Mouse (Mus musculus) CH12.LX (cell line): ENCODE results near the gene Emc4. TPM values are rescaled to one million over a fixed set of nuclear protein-coding genes. Genes with fewer than 3 reads are reported as not detected.

Experiments
- DNase-seq: peaks from one replicate; pipeline ENCODE4 v3.0.0-alpha.2; 2013; ENCODE audit errors: extremely low read depth
- H3K27ac ChIP-seq: 2 replicates; pipeline ENCODE4 v1.5.1; 2012; ENCODE audit warnings: low read depth, mild to moderate bottlenecking, control low read depth, moderate library complexity; ENCODE audit not compliant: insufficient read depth
- H3K27me3 ChIP-seq: replicated peaks from 2 replicates; pipeline ENCODE3; 2012; ENCODE audit warnings: inconsistent platforms
- H3K36me3 ChIP-seq, 2 experiments: replicated peaks in 1 of 2; 2 replicates each; pipeline versions ENCODE3 to v1.6.1; 2012; ENCODE audit warnings: inconsistent platforms in 1 of 2, low read length in 1 of 2, mild to moderate bottlenecking in 1 of 2, mixed read lengths in 1 of 2, moderate library complexity in 1 of 2; ENCODE audit not compliant: control insufficient read depth in 1 of 2, insufficient read depth in 1 of 2
- H3K4me1 ChIP-seq, 2 experiments: 2 replicates each; pipeline ENCODE4 v1.6.1; 2012; ENCODE audit warnings: inconsistent platforms in 1 of 2, moderate library complexity in 1 of 2; ENCODE audit not compliant: insufficient read depth in 2 of 2, control insufficient read depth in 1 of 2
- H3K4me2 ChIP-seq: 2 replicates; pipeline ENCODE4 v1.6.1; 2012; ENCODE audit warnings: low read depth, mild to moderate bottlenecking, control low read depth; ENCODE audit not compliant: poor library complexity, insufficient read depth, severe bottlenecking
- H3K4me3 ChIP-seq, 3 experiments: fragments of 150-350 bp in 1 of 3; sonication (generic) in 1 of 3; replicated peaks in 1 of 3; 2 replicates each; pipeline versions ENCODE3 to v1.5.1; 2011 to 2012; ENCODE audit warnings: low read depth in 2 of 3, low read length in 2 of 3, mild to moderate bottlenecking in 2 of 3, moderate library complexity in 2 of 3, control low read depth in 1 of 3, improper control_type of control experiment in 1 of 3, inconsistent platforms in 1 of 3, mixed read lengths in 1 of 3; ENCODE audit not compliant: poor library complexity in 1 of 3
- H3K79me2 ChIP-seq: replicated peaks from 2 replicates; pipeline ENCODE4 v1.6.1; 2012; ENCODE audit warnings: mild to moderate bottlenecking, moderate library complexity; ENCODE audit not compliant: control insufficient read depth, poor library complexity, insufficient read depth, severe bottlenecking; ENCODE audit errors: extremely low read depth
- H3K9ac ChIP-seq: 2 replicates; pipeline ENCODE4 v1.6.1; 2012; ENCODE audit warnings: low read depth, mild to moderate bottlenecking, control low read depth, moderate library complexity; ENCODE audit not compliant: insufficient read depth
- H3K9me3 ChIP-seq: replicated peaks from 2 replicates; pipeline ENCODE3; 2012; ENCODE audit warnings: low read length, inconsistent platforms, mixed read lengths
- CHD2 ChIP-seq: IDR thresholded peaks from 2 replicates; pipeline ENCODE4 v1.6.1; 2011; ENCODE audit warnings: low read length, improper control_type of control experiment
- CTCF ChIP-seq, 2 experiments: IDR thresholded peaks in 1 of 2; conservative IDR thresholded peaks in 1 of 2; 2 replicates each; pipeline ENCODE4 v1.5.1; 2011 to 2012; ENCODE audit warnings: low read depth in 2 of 2, low read length in 2 of 2, improper control_type of control experiment in 1 of 2, inconsistent platforms in 1 of 2, mild to moderate bottlenecking in 1 of 2, moderate library complexity in 1 of 2
- ELF1 ChIP-seq: IDR thresholded peaks from 2 replicates; pipeline ENCODE4 v1.6.1; 2014; ENCODE audit warnings: low read depth, mild to moderate bottlenecking, inconsistent platforms, low read length, improper control_type of control experiment
- EP300 ChIP-seq: IDR thresholded peaks from 2 replicates; pipeline ENCODE4 v1.6.1; 2011; ENCODE audit warnings: low read length, improper control_type of control experiment
- GABPA ChIP-seq: IDR thresholded peaks from 2 replicates; pipeline ENCODE4 v1.6.1; 2012; ENCODE audit warnings: low read depth, low read length, improper control_type of control experiment, inconsistent platforms; ENCODE audit not compliant: insufficient replicate concordance
- HCFC1 ChIP-seq: IDR thresholded peaks from 2 replicates; pipeline ENCODE4 v1.6.1; 2012; ENCODE audit warnings: low read depth, mild to moderate bottlenecking, inconsistent platforms, low read length, improper control_type of control experiment
- IRF4 ChIP-seq: IDR thresholded peaks from 2 replicates; pipeline ENCODE4 v1.6.1; 2014; ENCODE audit warnings: low read depth, mild to moderate bottlenecking, inconsistent platforms, low read length, improper control_type of control experiment
- JUN ChIP-seq: IDR thresholded peaks from 2 replicates; pipeline ENCODE4 v1.6.1; 2011; ENCODE audit warnings: low read depth, mild to moderate bottlenecking, low read length, improper control_type of control experiment, moderate library complexity; ENCODE audit not compliant: insufficient read depth
- JUND ChIP-seq: conservative IDR thresholded peaks from 2 replicates; pipeline ENCODE4 v1.6.1; 2011; ENCODE audit warnings: low read depth, low read length, improper control_type of control experiment
- KAT2A ChIP-seq: IDR thresholded peaks from 2 replicates; pipeline ENCODE4 v1.6.1; 2012; ENCODE audit warnings: low read length, improper control_type of control experiment, inconsistent platforms; ENCODE audit not compliant: insufficient replicate concordance
- MAZ ChIP-seq: IDR thresholded peaks from 2 replicates; pipeline ENCODE4 v1.6.1; 2012; ENCODE audit warnings: low read depth, mild to moderate bottlenecking, inconsistent platforms, low read length, improper control_type of control experiment, moderate library complexity
- MEF2A ChIP-seq: IDR thresholded peaks from 2 replicates; pipeline ENCODE4 v1.6.1; 2014; ENCODE audit warnings: low read depth, mild to moderate bottlenecking, inconsistent platforms, low read length, improper control_type of control experiment, borderline replicate concordance
- MYC ChIP-seq: IDR thresholded peaks from 2 replicates; pipeline ENCODE4 v1.6.1; 2011; ENCODE audit warnings: low read depth, mild to moderate bottlenecking, improper control_type of control experiment, low read length
- NRF1 ChIP-seq: IDR thresholded peaks from 2 replicates; pipeline ENCODE4 v1.6.1; 2014; ENCODE audit warnings: low read depth, mild to moderate bottlenecking, inconsistent platforms, low read length, improper control_type of control experiment, moderate library complexity
- PAX5 ChIP-seq: IDR thresholded peaks from 2 replicates; pipeline ENCODE4 v1.6.1; 2012; ENCODE audit warnings: low read length, inconsistent platforms, mixed read lengths
- POLR2A ChIP-seq: IDR thresholded peaks from 2 replicates; pipeline ENCODE4 v1.6.1; 2011; ENCODE audit warnings: low read depth, mild to moderate bottlenecking, improper control_type of control experiment, low read length
- POLR2AphosphoS2 ChIP-seq: IDR thresholded peaks from 2 replicates; pipeline ENCODE4 v1.6.1; 2011; ENCODE audit warnings: low read depth, low read length, improper control_type of control experiment
- RCOR1 ChIP-seq: conservative IDR thresholded peaks from 2 replicates; pipeline ENCODE4 v1.6.1; 2012; ENCODE audit warnings: low read depth, mild to moderate bottlenecking, inconsistent platforms, low read length, improper control_type of control experiment
- TCF12 ChIP-seq: IDR thresholded peaks from 2 replicates; pipeline ENCODE4 v1.6.1; 2014; ENCODE audit warnings: low read depth, mild to moderate bottlenecking, inconsistent platforms, low read length, improper control_type of control experiment
- USF1 ChIP-seq: IDR thresholded peaks from 2 replicates; pipeline ENCODE4 v1.6.1; 2014; ENCODE audit warnings: low read depth, mild to moderate bottlenecking, inconsistent platforms, low read length, improper control_type of control experiment
- USF2 ChIP-seq: conservative IDR thresholded peaks from 2 replicates; pipeline ENCODE4 v1.6.1; 2011; ENCODE audit warnings: low read depth, low read length, improper control_type of control experiment
- ZC3H11A ChIP-seq: IDR thresholded peaks from 2 replicates; pipeline ENCODE4 v1.6.1; 2012; ENCODE audit warnings: low read depth, mild to moderate bottlenecking, inconsistent platforms, low read length, improper control_type of control experiment
- ZKSCAN1 ChIP-seq: IDR thresholded peaks from 2 replicates; pipeline ENCODE4 v1.6.1; 2012; ENCODE audit warnings: low read depth, inconsistent platforms, low read length, improper control_type of control experiment, borderline replicate concordance
- dilution Hi-C: fragments of 300-500 bp; cut with MboI; formaldehyde crosslinking; loops from 2 replicates; pipeline ENCODE4 v1.14.3; 2020; ENCODE audit warnings: low sequenced_read_pairs; ENCODE audit not compliant: extremely low pct_unique_long_range_greater_than_20kb, extremely low pct_ligation_motif_present
- in situ Hi-C: fragments of 300-500 bp; cut with MboI; formaldehyde crosslinking; loops from 3 replicates; pipeline ENCODE4 v1.14.3; 2019; ENCODE audit warnings: low sequenced_read_pairs, low pct_ligation_motif_present, low pct_unique_long_range_greater_than_20kb, mixed read lengths
- polyA plus RNA-seq: library from polyadenylated mRNA; unstranded; fragments of >175 nt; gene quantifications from 2 replicates; pipeline ENCODE4 v1.2.1, GENCODE M21; 2012; ENCODE audit warnings: low read depth; ENCODE audit not compliant: insufficient read length
- total RNA-seq, 2 experiments: library from RNA; depleted of rRNA; stranded (reverse); fragments of 300-350 nt in 1 of 2; fragments of >200 nt in 1 of 2; gene quantifications; 2 replicates each; pipeline ENCODE4 v1.2.3; 2012 to 2014

Gene Emc4
- total and polyA plus RNA-seq, 3 experiments: 86.8 to 125 (median 108) TPM

DNA sequence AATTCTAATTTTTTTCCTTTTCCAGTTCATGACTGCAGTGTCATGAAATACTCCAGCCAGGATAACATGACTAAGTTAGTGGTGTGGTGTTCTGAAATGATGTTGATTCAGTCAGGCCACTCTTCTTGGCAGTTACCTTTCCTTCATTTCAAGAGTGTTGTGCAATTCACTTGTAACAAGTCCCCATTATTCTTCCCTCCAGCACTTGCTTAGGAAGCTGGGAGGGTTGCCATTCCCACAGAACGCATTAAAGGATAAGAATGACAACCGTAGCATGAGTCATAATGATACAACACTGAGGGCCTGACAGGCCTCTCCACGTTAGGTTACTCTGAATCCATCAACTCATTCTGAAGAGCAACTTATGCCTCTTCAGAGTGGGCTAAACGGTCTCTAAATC, 5.3 kb upstream of the Emc4 start:
- DNase-seq: no peak
- Histone ChIP-seq H3K9ac (no peak overlapping the region), H3K4me3 (no peak overlapping the region)

DNA sequence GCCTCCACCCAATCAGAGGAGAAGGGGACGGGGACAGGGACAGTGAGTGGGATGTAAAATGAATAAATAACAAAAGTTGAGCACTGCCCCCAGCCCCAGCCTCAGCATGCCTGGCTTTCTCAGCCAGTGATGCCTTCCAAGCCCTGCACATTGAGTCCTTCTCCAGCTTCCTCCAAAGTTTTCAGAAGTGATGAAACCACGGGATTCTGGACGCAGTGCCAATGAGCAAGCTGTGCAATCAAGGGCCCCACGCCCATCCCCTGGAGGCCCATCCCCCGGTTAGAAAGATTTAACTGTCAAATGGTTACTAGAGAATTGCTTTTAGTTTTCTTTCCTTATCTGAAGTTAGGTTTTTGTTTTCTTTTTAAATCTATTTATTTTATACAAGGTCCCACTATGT, 2.1 kb upstream of the Emc4 start:
- Histone ChIP-seq H3K9me3 (no peaks in the 10 kb centered on the region), H3K27ac (no peak overlapping the region), H3K36me3 (peaks cover 0 to 15% of the 10 kb centered on the region in 2 experiments), H3K27me3 (peaks cover 2% of the 10 kb centered on the region), H3K79me2 (peaks cover 17% of the 10 kb centered on the region), H3K4me2 (no peak overlapping the region), H3K9ac (no peak overlapping the region), H3K4me3 (no peak overlapping the region), H3K4me1 (peaks cover 0 to 20% of the 10 kb centered on the region in 2 experiments; a peak in 2 of 4 replicates)
- in situ Hi-C loops: loop anchor here (10.0 kb wide), 2 partner anchors 85 to 105 kb away; partner anchors contain the start of genes Emc7, Gm21985, Nop10 and Slc12a6
- dilution Hi-C loops: no loop called here
- no peak for DNase-seq
- TF ChIP-seq CTCF (conservative IDR thresholded peaks at IDR 0.05 in 1 of 2, IDR thresholded peaks at IDR 0.05 in 1 of 2; ENCODE audit: low read depth in 2 of 2, low read length in 2 of 2) (no peak), TCF12 (no peak), RCOR1 (no peak), CHD2 (no peak), MAZ (no peak), KAT2A (no peak), ZKSCAN1 (no peak), MYC (no peak), POLR2A (no peak), USF2 (no peak), JUN (no peak)

More for the DNA sequence above, 5.3 kb upstream of the Emc4 start:
- Histone ChIP-seq H3K9me3 (no peaks in the 10 kb centered on the region), H3K27ac (no peak overlapping the region), H3K79me2 (no peaks in the 10 kb centered on the region), H3K4me2 (no peak overlapping the region), H3K4me1 (peaks cover 0 to 15% of the 10 kb centered on the region in 2 experiments; a peak in 2 of 4 replicates), H3K36me3 (peaks cover 0 to 6% of the 10 kb centered on the region in 2 experiments), H3K27me3 (peaks cover 4% of the 10 kb centered on the region)
- no peak for TF ChIP-seq ZC3H11A
- TF ChIP-seq USF1: no peak
- no peak for TF ChIP-seq JUN
- no peak for TF ChIP-seq JUND
- TF ChIP-seq GABPA: no peak
- TF ChIP-seq EP300: no peak
- no peak for TF ChIP-seq KAT2A
- no peak for TF ChIP-seq POLR2AphosphoS2
- no peak for TF ChIP-seq ELF1
- no peak for TF ChIP-seq PAX5
- TF ChIP-seq NRF1: no peak
- no peak for TF ChIP-seq MEF2A
- no peak for TF ChIP-seq TCF12
- TF ChIP-seq USF2: no peak
- no peak for TF ChIP-seq RCOR1
- no peak for TF ChIP-seq HCFC1
- no peak for TF ChIP-seq MAZ
- TF ChIP-seq MYC: no peak
- TF ChIP-seq IRF4: no peak
- in situ Hi-C loops: loop anchor here (10.0 kb wide), 1 partner anchor 82 kb away; the partner anchor contains the start of gene Emc7
- dilution Hi-C loops: no loop called here
